Mouse (Mus musculus): Measurements from ENCODE around the gene Tpp1.

GRCm38 (mm10) chr7:105784556-105784955, 32.5 kb upstream of the Tpp1 start:
- TF ChIP-seq POLR2A (IDR thresholded peaks at IDR 0.05; ENCODE audit: extremely low read depth, insufficient read depth, low read length) (no peak), CTCF (IDR thresholded peaks at IDR 0.05; ENCODE audit: low read depth, low read length) (no peak)

Data from liver, adult 2 months (tissue).